Mouse (Mus musculus): ENCODE results near the gene Car3. TPM values are rescaled to one million over a fixed set of nuclear protein-coding genes. Genes with fewer than 3 reads are reported as not detected.

Car3 gene
- polyA plus RNA-seq, 1 experiment: 1.7 TPM

DNA sequence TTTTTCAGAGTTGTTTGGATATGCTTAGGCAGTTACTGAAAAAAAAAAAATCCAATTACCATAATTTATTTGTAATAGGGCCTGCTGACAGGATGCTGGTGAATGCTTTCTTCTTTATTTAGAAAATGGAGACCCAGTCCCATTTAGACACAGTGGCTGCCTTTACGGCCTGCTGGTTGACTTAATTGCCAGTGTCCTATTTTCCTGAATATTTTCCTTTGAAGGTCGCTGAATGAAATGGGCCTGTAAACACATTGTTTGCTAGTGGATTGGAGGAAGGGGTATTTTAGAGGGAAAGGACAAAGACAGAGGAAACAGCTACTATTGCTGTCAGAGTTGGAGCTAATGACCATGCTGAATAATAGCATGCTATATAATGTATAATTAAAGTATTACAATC is 25.2 kb downstream of the Car3 start:
- TF ChIP-seq CTCF (IDR thresholded peaks at IDR 0.05; ENCODE audit: borderline replicate concordance, extremely low read depth, insufficient read depth, insufficient read length) (no peak), POLR2A (IDR thresholded peaks at IDR 0.05; ENCODE audit: borderline replicate concordance, extremely low read depth, insufficient read depth, insufficient read length, poor library complexity, severe bottlenecking) (no peak)

DNA sequence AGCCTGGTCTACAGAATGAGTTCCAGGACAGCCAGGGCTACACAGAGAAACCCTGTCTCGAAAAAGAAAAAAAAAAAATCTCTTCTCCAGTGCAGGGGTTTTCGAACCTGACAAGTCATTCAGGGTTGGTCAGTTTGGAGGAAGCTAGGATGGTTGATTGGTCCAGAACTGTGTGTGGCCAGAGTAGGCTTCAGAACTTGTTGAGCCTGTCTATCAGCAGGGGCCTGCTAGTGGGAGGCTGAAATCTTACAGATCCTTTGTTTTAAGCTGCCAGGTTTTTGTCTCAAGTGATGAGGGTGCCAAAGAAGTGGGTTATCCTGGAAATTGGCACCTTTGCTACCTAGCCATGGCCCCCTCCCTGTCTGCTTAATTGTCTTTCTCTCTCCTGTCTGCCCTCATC is 25.8 kb downstream of the Car3 start:
- TF ChIP-seq CTCF (IDR thresholded peaks at IDR 0.05; ENCODE audit: borderline replicate concordance, extremely low read depth, insufficient read depth, insufficient read length) (no peak), POLR2A (IDR thresholded peaks at IDR 0.05; ENCODE audit: borderline replicate concordance, extremely low read depth, insufficient read depth, insufficient read length, poor library complexity, severe bottlenecking) (no peak)

More for the DNA sequence above, 25.2 kb downstream of the Car3 start:
- peak; percentile 68 for DNase-seq (ENCODE audit: low read depth)

DNA sequence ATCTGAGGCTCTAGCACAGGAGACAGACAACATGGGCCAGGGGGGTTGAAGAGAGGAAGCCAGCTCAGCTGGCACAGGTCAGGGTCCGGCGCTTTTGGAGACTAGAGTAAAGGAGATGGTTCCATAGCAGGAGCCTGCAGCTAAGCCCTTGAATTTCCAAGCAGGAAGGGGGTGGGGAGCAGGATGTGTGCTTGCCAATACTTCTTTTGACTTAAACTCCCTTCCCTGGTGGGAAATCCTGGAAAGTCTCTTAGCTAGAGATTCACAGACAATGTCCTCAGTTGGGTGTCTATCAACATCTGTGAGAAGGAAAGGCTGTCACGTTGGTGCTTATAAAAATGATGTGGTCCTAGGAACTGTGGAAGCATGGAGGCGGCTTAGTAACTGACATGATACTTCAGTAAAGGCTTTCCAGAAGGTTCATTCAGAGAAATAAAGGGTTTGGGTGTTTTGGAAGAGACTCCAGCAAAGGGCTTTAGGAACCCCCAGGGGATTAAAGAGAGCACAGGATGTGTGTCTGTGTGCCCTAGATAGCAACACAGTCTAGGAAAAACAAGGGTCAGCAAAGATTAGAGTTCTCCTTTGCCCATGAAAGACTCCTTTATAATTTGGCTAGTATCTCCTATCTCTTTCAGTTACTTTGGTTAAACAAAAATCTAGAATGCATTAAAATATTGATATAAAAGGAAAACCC is 26.6 kb downstream of the Car3 start:
- TF ChIP-seq CTCF (IDR thresholded peaks at IDR 0.05; ENCODE audit: borderline replicate concordance, extremely low read depth, insufficient read depth, insufficient read length) (no peak), POLR2A (IDR thresholded peaks at IDR 0.05; ENCODE audit: borderline replicate concordance, extremely low read depth, insufficient read depth, insufficient read length, poor library complexity, severe bottlenecking) (no peak)
- no peak for DNase-seq (ENCODE audit: low read depth)

More for the DNA sequence above, 25.8 kb downstream of the Car3 start:
- no peak for DNase-seq (ENCODE audit: low read depth)

DNA sequence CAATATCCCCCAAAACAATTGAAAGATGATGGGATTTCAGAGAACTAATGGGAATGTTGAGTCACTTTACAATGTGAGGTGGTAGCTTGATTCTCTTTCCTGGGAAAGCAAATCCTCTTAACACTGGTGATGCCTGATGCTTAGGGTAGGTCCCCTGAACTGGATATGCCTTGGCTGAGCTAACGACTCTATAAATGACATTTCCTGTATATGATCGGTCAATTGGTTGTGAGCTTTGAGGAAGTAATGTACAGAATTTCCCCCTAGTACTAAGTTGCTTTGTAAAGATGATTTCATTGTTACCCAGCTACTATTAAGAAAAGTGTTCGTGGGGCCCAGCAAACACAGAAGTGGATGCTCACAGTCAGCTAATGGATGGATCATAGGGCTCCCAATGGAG is 29.7 kb downstream of the Car3 start:
- DNase-seq (ENCODE audit: low read depth): no peak
- TF ChIP-seq POLR2A (IDR thresholded peaks at IDR 0.05; ENCODE audit: borderline replicate concordance, extremely low read depth, insufficient read depth, insufficient read length, poor library complexity, severe bottlenecking): no peak
- no peak for TF ChIP-seq CTCF (IDR thresholded peaks at IDR 0.05; ENCODE audit: borderline replicate concordance, extremely low read depth, insufficient read depth, insufficient read length)

DNA sequence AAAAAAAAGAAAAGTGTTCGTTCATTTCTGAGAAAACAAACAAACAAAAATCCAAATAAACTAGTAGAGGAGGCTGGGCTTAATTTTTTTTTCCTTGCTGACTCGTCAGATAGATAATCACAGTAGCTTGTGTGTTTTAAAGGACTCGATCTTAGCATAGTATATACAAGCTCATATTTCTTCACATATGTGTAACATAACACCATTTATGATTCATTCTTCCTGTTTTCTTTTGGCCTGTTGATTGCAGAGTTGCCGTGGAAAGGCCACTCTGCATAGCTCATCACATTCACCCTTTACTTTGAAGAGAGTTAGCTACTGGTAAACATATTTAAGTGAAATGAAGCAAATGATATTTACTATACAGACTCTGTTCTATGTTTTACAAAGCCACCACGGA is 30.4 kb downstream of the Car3 start:
- no peak for TF ChIP-seq CTCF (IDR thresholded peaks at IDR 0.05; ENCODE audit: borderline replicate concordance, extremely low read depth, insufficient read depth, insufficient read length)
- TF ChIP-seq POLR2A (IDR thresholded peaks at IDR 0.05; ENCODE audit: borderline replicate concordance, extremely low read depth, insufficient read depth, insufficient read length, poor library complexity, severe bottlenecking): no peak

DNA sequence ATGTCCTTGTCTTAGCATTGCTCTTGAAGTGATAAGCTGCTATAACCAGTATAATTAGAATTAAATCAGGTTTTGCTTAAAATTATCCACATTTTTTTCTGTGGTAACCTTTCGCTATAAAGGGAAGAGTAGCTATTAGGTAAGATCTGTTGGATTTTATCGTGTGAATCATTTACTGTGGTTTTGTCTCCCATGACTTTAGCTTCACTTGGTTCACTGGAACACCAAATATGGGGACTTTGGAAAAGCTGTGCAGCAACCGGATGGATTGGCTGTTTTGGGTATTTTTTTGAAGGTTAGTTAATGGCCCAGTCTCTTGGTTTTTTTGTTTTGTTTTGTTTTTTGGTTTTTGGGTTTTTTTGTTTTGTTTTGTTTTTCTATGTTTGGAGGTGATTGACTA is 32.0 kb downstream of the Car3 start:
- no peak for DNase-seq (ENCODE audit: low read depth)
- TF ChIP-seq CTCF (IDR thresholded peaks at IDR 0.05; ENCODE audit: borderline replicate concordance, extremely low read depth, insufficient read depth, insufficient read length) (no peak), POLR2A (IDR thresholded peaks at IDR 0.05; ENCODE audit: borderline replicate concordance, extremely low read depth, insufficient read depth, insufficient read length, poor library complexity, severe bottlenecking) (no peak)

More for the DNA sequence above, 30.4 kb downstream of the Car3 start:
- DNase-seq (ENCODE audit: low read depth): no peak

DNA sequence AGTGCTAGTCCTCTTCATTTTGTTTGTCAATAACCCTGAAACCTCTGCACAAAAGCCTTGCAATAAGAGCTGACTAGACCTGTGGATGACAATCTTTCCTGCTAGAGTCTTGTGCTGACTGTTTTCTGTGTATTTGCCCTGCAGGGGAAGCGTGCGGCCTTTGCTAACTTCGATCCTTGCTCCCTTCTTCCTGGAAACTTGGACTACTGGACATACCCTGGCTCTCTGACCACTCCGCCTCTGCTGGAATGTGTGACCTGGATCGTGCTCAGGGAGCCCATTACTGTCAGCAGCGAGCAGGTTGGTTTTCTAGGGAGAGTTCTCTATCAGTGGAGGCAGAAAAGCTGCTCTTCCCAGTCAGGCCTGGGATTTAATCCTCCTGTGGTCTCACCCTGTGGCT is 34.5 kb downstream of the Car3 start:
- TF ChIP-seq CTCF (IDR thresholded peaks at IDR 0.05; ENCODE audit: borderline replicate concordance, extremely low read depth, insufficient read depth, insufficient read length): no peak
- TF ChIP-seq POLR2A (IDR thresholded peaks at IDR 0.05; ENCODE audit: borderline replicate concordance, extremely low read depth, insufficient read depth, insufficient read length, poor library complexity, severe bottlenecking): no peak
- DNase-seq (ENCODE audit: low read depth): no peak

DNA sequence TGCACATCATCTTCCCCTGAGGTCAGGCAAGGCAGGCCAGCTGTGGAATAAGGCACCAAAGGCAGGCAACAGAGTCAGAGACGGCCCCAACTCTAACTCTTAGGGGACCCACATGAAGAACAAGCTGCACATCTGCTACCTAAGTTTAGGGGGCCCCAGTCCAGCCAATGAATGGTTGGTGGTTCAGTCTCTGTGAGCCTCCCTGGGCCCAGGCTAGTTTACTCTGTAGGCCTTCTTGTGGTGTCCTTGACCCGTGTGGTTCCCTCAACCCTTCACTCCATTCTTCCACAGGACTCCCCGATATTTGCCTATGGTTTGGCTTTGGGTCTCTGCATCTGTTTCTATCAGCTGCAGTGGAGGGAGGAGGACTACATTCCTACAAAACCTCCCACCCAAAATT is 40.1 kb downstream of the Car3 start:
- no peak for TF ChIP-seq CTCF (IDR thresholded peaks at IDR 0.05; ENCODE audit: borderline replicate concordance, extremely low read depth, insufficient read depth, insufficient read length)
- no peak for TF ChIP-seq POLR2A (IDR thresholded peaks at IDR 0.05; ENCODE audit: borderline replicate concordance, extremely low read depth, insufficient read depth, insufficient read length, poor library complexity, severe bottlenecking)
- DNase-seq (ENCODE audit: low read depth): no peak

DNA sequence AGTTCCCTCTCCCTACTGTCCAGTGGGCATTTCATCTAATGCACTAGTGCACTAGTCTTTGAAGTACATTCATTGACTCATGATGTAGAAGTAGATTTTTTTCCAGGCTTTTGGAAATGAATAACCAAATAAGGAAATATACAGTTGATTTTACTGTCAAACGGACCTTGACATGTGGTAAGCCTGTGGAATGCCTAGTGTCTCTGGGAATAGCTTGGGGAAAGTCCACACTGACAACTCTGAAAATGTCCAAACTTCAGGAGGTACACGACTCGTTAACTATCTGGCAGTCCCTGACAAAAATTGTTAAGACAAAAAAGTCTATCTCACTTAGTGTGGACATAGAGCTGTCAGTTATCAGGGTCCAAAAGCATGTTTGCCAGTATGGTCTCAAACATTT is 40.9 kb downstream of the Car3 start:
- TF ChIP-seq CTCF (IDR thresholded peaks at IDR 0.05; ENCODE audit: borderline replicate concordance, extremely low read depth, insufficient read depth, insufficient read length) (no peak), POLR2A (IDR thresholded peaks at IDR 0.05; ENCODE audit: borderline replicate concordance, extremely low read depth, insufficient read depth, insufficient read length, poor library complexity, severe bottlenecking) (no peak)
- no peak for DNase-seq (ENCODE audit: low read depth)

DNA sequence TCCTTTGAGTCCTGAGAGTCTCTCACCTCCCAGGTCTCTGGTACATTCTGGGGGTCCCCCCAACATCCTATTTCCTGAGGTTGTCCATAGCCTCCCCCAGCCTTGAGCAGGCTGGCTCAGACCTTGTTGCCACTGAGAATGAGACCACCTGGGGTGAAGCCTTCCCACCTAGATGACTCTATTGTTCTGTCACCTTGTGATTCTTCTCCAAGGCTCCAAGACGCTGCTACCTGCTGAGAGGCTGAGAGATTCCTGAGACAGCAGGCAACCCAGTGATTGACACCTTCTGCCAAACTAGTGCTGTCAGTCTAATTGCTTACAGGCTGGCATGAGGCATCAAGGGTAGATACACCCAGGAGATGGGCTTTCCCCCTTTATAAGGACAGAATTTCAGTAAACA is 44.0 kb downstream of the Car3 start:
- DNase-seq (ENCODE audit: low read depth): no peak
- no peak for TF ChIP-seq CTCF (IDR thresholded peaks at IDR 0.05; ENCODE audit: borderline replicate concordance, extremely low read depth, insufficient read depth, insufficient read length)
- TF ChIP-seq POLR2A (IDR thresholded peaks at IDR 0.05; ENCODE audit: borderline replicate concordance, extremely low read depth, insufficient read depth, insufficient read length, poor library complexity, severe bottlenecking): no peak

DNA sequence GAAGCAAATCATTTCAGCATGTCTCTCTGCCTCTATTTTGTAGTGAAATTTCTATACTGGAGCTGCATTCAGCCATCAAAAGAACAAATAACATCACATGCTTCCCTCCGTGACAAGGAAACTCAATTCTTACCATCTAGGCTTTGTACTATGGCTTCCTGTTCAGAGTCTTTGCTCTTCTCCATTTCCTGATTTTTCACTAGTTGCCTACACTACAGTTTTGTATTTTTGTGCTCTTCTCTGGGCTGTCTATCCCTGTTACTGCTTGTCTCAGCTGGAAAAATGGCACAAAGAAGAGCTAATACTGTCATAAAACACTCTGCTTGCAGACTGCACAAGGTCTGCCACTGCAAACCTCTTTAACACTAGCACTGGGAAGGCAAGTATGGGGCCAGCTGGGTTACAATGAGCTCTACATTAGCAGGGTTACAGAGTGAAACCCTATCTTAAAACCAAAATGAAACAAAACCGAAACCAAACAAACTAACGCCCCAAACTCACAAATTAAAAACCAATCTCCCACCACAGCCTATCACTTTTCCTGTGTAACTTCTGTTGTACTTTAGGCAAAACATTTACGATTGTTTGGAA is 48.8 kb downstream of the Car3 start:
- DNase-seq (ENCODE audit: low read depth): no peak
- TF ChIP-seq CTCF (IDR thresholded peaks at IDR 0.05; ENCODE audit: borderline replicate concordance, extremely low read depth, insufficient read depth, insufficient read length) (no peak), POLR2A (IDR thresholded peaks at IDR 0.05; ENCODE audit: borderline replicate concordance, extremely low read depth, insufficient read depth, insufficient read length, poor library complexity, severe bottlenecking) (no peak)

DNA sequence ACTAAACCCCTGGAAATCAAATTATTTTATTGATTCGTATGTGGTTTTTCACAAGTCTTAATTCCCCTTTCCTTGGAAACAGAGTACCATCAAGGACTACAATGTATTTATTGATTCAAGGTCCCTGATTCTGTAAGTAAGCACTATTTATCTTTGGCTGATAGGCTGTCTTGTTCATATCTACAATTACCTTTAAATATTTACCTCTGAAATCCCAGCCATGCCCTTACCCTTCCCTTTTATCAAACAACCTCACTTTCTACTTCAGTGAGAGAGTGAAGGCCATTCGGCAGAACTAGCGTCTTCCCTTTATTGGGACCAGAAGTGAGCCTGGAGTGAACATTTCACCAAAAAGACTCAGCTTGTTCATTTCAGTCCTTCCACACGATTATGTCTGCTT is 50.5 kb downstream of the Car3 start:
- DNase-seq (ENCODE audit: low read depth): no peak
- TF ChIP-seq CTCF (IDR thresholded peaks at IDR 0.05; ENCODE audit: borderline replicate concordance, extremely low read depth, insufficient read depth, insufficient read length) (no peak), POLR2A (IDR thresholded peaks at IDR 0.05; ENCODE audit: borderline replicate concordance, extremely low read depth, insufficient read depth, insufficient read length, poor library complexity, severe bottlenecking) (no peak)
